16 mouse cellular contexts compared by ENCODE assay signal in the genomic region with DNA sequence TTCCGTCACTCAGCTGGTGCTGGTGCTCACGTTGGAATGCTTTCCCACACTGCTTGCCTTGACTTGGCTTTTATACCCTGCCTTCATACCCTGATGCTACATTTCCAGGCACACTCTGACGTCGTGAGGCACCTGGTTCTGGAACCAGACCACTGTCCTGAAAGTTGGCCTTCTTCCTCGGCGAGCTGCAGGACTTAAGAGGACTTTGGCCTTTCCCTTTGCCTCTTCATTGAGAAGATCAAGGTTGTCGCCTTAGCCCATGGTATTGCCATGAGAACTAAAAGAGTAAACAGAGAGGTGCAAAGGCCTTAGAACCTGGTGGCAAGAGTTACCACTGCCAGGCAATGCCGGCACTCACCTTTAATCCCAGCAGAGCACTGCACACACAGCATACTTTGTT.
"Had no signal": no experiment of that assay in that cellular context is flagged by ENCODE, and none has a peak within 500 bp of the region (broad histone marks: within the 10 kb centered on the region; RNA-seq: fewer than 3 reads in every experiment).

No protein-coding gene starts in this region.

- ATAC-seq: hindbrain, embryonic 16.5 days; intestine, embryonic 15.5 days; liver, embryonic 12.5 days; midbrain, embryonic 16.5 days had no signal

- H3K4me2 ChIP-seq: intestine, embryonic 15.5 days; limb, embryonic 12.5 days; limb, embryonic 15.5 days; liver, embryonic 12.5 days; liver, embryonic 15.5 days; midbrain, embryonic 12.5 days had no signal

- H3K27ac ChIP-seq: intestine, embryonic 15.5 days; kidney, postnatal 0 days; limb, embryonic 12.5 days; limb, embryonic 15.5 days; liver, embryonic 12.5 days; liver, embryonic 15.5 days; midbrain, embryonic 12.5 days had no signal

- H3K36me3 ChIP-seq: intestine, embryonic 15.5 days; limb, embryonic 12.5 days; limb, embryonic 15.5 days; liver, embryonic 12.5 days; liver, embryonic 15.5 days; midbrain, embryonic 12.5 days had no signal

- H3K9ac ChIP-seq: intestine, embryonic 15.5 days; limb, embryonic 12.5 days; limb, embryonic 15.5 days; liver, embryonic 12.5 days; liver, embryonic 15.5 days; midbrain, embryonic 12.5 days had no signal

- H3K4me3 ChIP-seq: intestine, embryonic 15.5 days; limb, embryonic 12.5 days; limb, embryonic 15.5 days; liver, embryonic 12.5 days; liver, embryonic 15.5 days; midbrain, embryonic 12.5 days; myocyte had no signal

- DNase-seq: left cerebral cortex, postnatal 4 days; lung, adult 2 months; lung, postnatal 14 days; lung, postnatal 4 days; thymus, adult 18-20 months; thymus, postnatal 36 days had no signal

- H3K9me3 ChIP-seq: intestine, embryonic 15.5 days; limb, embryonic 15.5 days; liver, embryonic 12.5 days; liver, embryonic 15.5 days; midbrain, embryonic 12.5 days had no signal

- H3K27me3 ChIP-seq: intestine, embryonic 15.5 days; limb, embryonic 15.5 days; liver, embryonic 12.5 days; liver, embryonic 15.5 days; midbrain, embryonic 12.5 days had no signal
